Mouse (Mus musculus) lung, embryonic 16.5 days (tissue): ENCODE measurements around the gene Luc7l3. TPM values are rescaled to one million over a fixed set of nuclear protein-coding genes. Genes with fewer than 3 reads are reported as not detected.
"Not testable (repeated sequence)": the region's sequence is repeated elsewhere in the genome, so short reads cannot be mapped to it uniquely, and the experiment has no call there.

ENCODE experiments used
- ATAC-seq: fragments of 200-750 bp; cut with Nextera tagmentation; 2 replicates; pipeline ENCODE4 v1.8.0; 2017; ENCODE audit warnings: low read depth, mild to moderate bottlenecking, moderate library complexity
- H3K27ac ChIP-seq: fragments of 300-500 bp; sonication (generic); 2 replicates; pipeline ENCODE4 v1.5.1; 2014; ENCODE audit warnings: mild to moderate bottlenecking, control low read depth, low read length
- H3K27me3 ChIP-seq: fragments of 300-500 bp; sonication (generic); 2 replicates; pipeline ENCODE4 v1.6.1; 2014; ENCODE audit warnings: low read depth, low read length, mixed read lengths; ENCODE audit not compliant: control insufficient read depth, insufficient read depth
- H3K36me3 ChIP-seq: fragments of 300-500 bp; sonication (generic); 2 replicates; pipeline ENCODE4 v1.6.1; 2014; ENCODE audit warnings: low read length; ENCODE audit not compliant: control insufficient read depth, insufficient read depth
- H3K4me1 ChIP-seq: fragments of 300-500 bp; sonication (generic); replicated peaks from 2 replicates; pipeline ENCODE4 v1.6.1; 2014; ENCODE audit warnings: low read length, mixed read lengths; ENCODE audit not compliant: control insufficient read depth, insufficient read depth
- H3K4me2 ChIP-seq: fragments of 300-500 bp; sonication (generic); 2 replicates; pipeline ENCODE4 v1.6.1; 2014; ENCODE audit warnings: low read depth, low read length, control low read depth
- H3K4me3 ChIP-seq: fragments of 300-500 bp; sonication (generic); 2 replicates; pipeline ENCODE4 v1.5.1; 2014; ENCODE audit warnings: mild to moderate bottlenecking, low read length, control low read depth
- H3K9ac ChIP-seq: fragments of 300-500 bp; sonication (generic); 2 replicates; pipeline ENCODE4 v1.6.1; 2014; ENCODE audit warnings: low read length, control low read depth
- H3K9me3 ChIP-seq: fragments of 300-500 bp; sonication (generic); 2 replicates; pipeline ENCODE4 v1.6.1; 2016; ENCODE audit warnings: low read length; ENCODE audit not compliant: control insufficient read depth
- WGBS: fragments of 180-500 bp; shearing (Covaris S2); extraction: QIAGEN DNeasy Blood & Tissue Kit; methylation state at CpG from one replicate; pipeline ENCODE4 v1.1.7; 2014; 5-methylcytosine and 5-hydroxymethylcytosine counted together
- polyA plus RNA-seq: library from polyadenylated mRNA; unstranded; fragments of >200 nt; fragmentation: Nextera tagmentation; extraction: Ambion mirVana; gene quantifications from 2 replicates; pipeline ENCODE4 v1.2.1, GENCODE M21; 2015

The Luc7l3 gene
- polyA plus RNA-seq, 1 experiment from 2014 or later, result 105 TPM

DNA sequence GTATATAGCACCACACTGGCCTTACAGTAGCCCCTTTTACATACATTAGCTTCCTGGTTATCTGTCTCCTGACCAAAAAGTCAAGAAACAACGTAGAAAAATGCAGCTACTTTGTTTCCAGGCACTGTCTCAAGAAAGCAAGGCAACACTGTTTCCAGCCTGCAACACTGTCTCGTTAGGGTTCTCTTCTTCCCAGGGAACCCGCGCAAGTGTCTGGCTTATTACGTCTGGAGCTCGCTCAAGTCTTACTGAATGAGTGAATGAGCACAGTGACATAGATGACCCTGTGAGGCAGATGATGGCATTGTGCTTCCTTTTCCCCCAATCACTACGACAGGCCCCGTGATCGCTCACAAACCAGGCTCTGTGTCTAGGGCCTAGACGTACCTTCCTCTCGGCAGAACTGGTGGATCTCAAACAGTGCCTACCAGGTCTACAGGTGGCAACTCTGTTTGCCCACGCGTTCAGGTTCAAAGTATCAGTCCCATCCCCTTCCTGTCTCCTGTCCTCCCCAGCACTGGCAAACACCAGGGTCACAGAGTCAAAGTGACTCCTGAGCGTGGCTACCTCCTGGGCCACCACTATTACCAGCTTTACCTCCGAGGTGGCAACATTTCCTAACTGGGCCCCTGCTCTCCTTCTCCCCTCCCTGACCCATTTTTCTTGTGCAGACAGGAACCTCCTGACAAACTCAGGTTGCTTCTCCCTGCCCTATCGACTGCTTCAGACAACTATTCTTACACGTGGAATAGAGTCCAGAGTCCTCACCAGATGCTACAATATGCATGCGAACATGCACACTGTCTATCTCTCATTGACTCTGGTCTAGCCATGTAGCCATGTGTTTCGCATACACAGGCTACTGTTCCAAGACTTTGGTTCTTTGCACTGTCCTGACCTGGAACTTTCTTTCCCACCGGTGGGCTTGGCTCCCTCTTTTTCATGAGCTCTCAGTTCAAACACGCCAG is 48.5 kb downstream of the Luc7l3 start:
- 80% methylated on average over 21 of the region's 21 CpGs for WGBS
- ATAC-seq, result no peak
- H3K27ac ChIP-seq, result no peak overlapping the region

DNA sequence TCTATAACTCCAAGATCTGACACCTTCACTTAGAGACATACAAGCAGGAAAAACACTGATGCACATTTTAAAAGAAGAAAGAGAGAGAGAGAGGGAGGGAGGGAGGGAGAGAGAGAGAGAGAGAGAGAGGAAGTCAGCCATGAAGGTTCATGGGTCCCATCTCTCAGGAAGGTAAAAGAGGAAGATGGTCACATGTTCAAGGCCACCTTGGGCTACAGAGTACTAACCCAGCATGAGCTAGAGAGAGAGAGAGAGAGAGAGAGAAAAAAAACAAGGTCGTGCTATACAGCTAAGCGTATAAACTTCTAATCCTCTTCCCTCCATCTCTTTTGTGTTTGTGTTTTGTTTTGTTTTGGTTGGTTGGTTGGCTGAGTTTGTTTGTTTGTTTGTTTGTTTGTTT is 50.8 kb downstream of the Luc7l3 start:
- H3K4me3 ChIP-seq, result no peak overlapping the region
- H3K9ac ChIP-seq, result no peak overlapping the region
- ATAC-seq, result no peak
- H3K4me1 ChIP-seq, result no peaks in the 10 kb centered on the region; the same call in 1 of the 2 replicates
- no peak overlapping the region for H3K4me2 ChIP-seq
- H3K36me3 ChIP-seq, result no peaks in the 10 kb centered on the region
- no peak overlapping the region for H3K27ac ChIP-seq
- H3K9me3 ChIP-seq, result no peaks in the 10 kb centered on the region
- H3K27me3 ChIP-seq, result no peaks in the 10 kb centered on the region
- WGBS, result 89% methylated on average over 2 of the region's 2 CpGs

More for the DNA sequence above, 48.5 kb downstream of the Luc7l3 start:
- H3K9ac ChIP-seq, result no peak overlapping the region
- no peaks in the 10 kb centered on the region; the same call in 1 of the 2 replicates for H3K4me1 ChIP-seq
- H3K4me2 ChIP-seq, result no peak overlapping the region
- H3K27me3 ChIP-seq, result no peaks in the 10 kb centered on the region
- no peak overlapping the region for H3K4me3 ChIP-seq
- H3K9me3 ChIP-seq, result no peaks in the 10 kb centered on the region
- no peaks in the 10 kb centered on the region for H3K36me3 ChIP-seq

DNA sequence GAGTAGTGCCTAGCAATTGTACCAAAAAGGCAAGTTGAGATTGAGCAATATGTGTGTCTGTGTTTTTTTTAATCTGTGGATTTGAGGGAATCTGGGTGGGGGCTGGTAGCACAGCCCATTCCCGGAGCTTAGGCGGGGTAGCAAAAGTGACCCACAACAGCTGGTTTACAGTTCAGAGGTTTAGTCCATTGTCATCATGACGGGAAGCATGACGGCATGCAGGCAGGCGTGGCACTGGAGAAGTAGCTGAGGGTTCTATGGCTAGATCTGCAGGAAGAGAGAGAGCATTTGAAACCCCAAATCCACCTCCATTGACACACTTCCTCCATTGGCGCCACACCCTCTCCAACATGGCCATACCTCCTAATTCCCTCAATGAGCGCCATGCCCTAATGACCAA is 51.9 kb downstream of the Luc7l3 start:
- Histone ChIP-seq H3K4me2 (no peak overlapping the region), H3K27me3 (no peaks in the 10 kb centered on the region), H3K27ac (no peak overlapping the region), H3K4me3 (no peak overlapping the region), H3K9me3 (no peaks in the 10 kb centered on the region), H3K9ac (no peak overlapping the region), H3K36me3 (no peaks in the 10 kb centered on the region), H3K4me1 (peaks cover 2% of the 10 kb centered on the region; the same call in 1 of the 2 replicates)
- no peak for ATAC-seq
- 84% methylated on average over 7 of the region's 7 CpGs for WGBS

DNA sequence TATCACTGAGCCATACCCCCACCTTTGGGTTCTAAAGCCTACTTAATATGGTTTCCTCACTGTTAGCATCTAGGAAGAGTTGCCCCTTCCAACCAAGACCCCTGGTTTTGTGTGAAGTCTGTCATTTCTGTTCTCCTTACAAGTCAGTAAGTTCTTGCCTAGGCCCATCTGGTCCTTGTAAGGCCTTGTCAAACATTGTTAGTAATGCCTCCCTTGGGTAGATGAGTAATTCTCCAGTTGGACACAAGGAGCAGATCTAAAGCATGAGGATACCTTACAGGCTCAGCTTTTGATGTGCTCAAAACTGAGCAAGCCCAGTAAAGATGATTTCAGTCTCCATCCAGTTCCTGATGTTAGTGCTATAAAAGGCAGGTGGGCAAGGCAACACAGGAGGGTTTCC is 53.0 kb downstream of the Luc7l3 start:
- no peak overlapping the region for H3K27ac ChIP-seq
- no peak for ATAC-seq
- peaks cover 5% of the 10 kb centered on the region; the same call in 1 of the 2 replicates for H3K4me1 ChIP-seq
- no peaks in the 10 kb centered on the region for H3K36me3 ChIP-seq
- no peak overlapping the region for H3K4me3 ChIP-seq
- no peak overlapping the region for H3K4me2 ChIP-seq
- no peaks in the 10 kb centered on the region for H3K27me3 ChIP-seq
- H3K9me3 ChIP-seq, result no peaks in the 10 kb centered on the region
- H3K9ac ChIP-seq, result no peak overlapping the region

DNA sequence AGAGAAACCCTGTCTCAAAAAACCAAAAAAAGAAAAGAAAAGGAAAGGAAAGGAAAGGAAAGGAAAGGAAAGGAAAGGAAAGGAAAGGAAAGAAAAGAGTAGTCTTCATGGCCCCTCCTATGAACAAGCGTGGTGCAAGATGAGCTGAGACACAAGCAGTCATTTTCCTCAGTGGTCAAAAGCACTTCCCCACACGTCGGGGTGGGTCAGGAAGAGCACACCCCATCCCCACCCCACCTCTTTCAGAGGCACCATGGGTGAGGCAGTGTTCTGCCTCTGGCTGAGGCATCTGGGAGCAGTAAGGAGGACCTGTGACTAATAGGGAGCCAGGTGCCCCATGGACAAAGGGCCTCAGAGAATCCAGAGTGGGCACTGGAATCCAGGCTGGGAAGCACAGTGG is 55.6 kb downstream of the Luc7l3 start:
- not testable (repeated sequence) for H3K27ac ChIP-seq, H3K9ac ChIP-seq, H3K27me3 ChIP-seq, H3K36me3 ChIP-seq, H3K4me1 ChIP-seq, H3K9me3 ChIP-seq, ATAC-seq, H3K4me2 ChIP-seq, H3K4me3 ChIP-seq
- WGBS, result 64% methylated on average over 3 of the region's 3 CpGs

DNA sequence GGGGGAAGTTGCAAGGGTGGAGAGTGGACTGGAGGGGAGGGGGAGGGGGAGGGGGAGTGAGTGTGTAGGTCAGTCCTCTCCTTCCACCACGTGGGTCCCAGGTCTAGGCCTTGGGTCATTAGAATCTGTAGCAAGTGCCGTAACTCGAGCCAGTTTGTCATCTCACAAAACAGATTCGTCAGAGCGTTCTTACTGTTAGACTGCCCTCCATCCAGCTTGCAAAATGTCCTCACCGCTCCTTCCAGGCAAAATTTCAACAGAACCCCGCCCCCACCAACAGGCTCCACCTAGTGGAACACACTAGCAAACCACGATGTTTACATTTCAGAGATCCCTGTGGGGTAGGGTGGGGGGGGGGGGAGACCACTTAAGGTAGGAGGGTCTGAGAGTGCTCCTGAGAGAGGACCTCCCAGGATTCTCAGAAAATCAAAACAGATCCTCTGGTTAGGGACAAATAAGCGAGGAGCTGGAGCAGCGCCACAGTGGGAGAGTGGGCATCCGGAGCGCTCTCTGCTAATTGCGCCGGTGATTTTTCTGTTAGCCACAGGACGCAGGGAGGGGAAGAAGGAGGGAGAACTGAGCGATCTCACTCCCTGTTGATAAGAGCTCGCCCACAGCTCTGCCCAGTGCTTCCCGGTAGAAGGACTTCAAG is 56.5 kb downstream of the Luc7l3 start:
- no peaks in the 10 kb centered on the region for H3K36me3 ChIP-seq
- H3K27me3 ChIP-seq, result no peaks in the 10 kb centered on the region
- H3K4me3 ChIP-seq, result peak overlapping the region; percentile 51
- H3K9ac ChIP-seq, result peak overlapping the region; percentile 42
- H3K4me1 ChIP-seq, result peaks cover 5% of the 10 kb centered on the region; the same call in 1 of the 2 replicates
- H3K9me3 ChIP-seq, result no peaks in the 10 kb centered on the region
- H3K27ac ChIP-seq, result peak overlapping the region; percentile 57; the same call in 1 of the 2 replicates
- under 1% methylated on average over 18 of the region's 18 CpGs for WGBS
- peak; percentile 78 for ATAC-seq
- peak overlapping the region; percentile 78 for H3K4me2 ChIP-seq

DNA sequence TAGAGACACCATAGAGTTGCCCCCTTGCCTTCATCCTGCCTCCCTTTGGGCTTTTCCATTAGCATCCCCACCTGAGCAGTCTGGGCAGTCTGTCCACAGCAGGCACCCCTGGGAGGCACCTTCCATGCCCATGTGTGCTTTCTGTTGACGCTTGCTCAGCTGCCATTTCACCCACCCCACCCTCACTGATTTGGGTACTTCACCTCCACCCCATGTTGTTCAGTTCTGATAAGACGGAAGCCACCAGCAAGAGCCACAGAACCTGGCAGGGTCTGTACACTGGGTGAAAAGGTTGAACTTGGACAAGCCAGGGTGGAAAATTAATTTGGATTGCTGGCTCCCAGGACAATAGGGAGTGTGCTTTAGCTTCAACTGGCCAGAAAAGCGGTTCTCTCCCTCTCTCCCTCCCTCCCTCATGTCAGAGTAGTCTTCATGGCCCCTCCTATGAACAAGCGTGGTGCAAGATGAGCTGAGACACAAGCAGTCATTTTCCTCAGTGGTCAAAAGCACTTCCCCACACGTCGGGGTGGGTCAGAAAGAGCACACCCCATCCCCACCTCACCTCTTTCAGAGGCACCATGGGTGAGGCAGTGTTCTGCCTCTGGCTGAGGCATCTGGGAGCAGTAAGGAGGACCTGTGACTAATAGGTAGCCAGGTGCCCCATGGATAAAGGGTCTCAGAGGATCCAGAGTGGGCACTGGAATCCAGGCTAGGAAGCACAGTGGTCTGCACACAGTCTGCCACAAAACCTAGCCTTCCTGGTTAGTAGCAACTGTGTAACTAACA is 60.0 kb downstream of the Luc7l3 start:
- Histone ChIP-seq H3K4me1 (peaks cover 5% of the 10 kb centered on the region; the same call in 1 of the 2 replicates), H3K9ac (no peak overlapping the region), H3K36me3 (no peaks in the 10 kb centered on the region), H3K9me3 (no peaks in the 10 kb centered on the region), H3K4me3 (no peak overlapping the region), H3K4me2 (no peak overlapping the region), H3K27ac (no peak overlapping the region), H3K27me3 (no peaks in the 10 kb centered on the region; the same call in 1 of the 2 replicates)
- ATAC-seq, result no peak; the same call in 1 of the 2 replicates
- WGBS, result 49% methylated on average over 6 of the region's 6 CpGs

DNA sequence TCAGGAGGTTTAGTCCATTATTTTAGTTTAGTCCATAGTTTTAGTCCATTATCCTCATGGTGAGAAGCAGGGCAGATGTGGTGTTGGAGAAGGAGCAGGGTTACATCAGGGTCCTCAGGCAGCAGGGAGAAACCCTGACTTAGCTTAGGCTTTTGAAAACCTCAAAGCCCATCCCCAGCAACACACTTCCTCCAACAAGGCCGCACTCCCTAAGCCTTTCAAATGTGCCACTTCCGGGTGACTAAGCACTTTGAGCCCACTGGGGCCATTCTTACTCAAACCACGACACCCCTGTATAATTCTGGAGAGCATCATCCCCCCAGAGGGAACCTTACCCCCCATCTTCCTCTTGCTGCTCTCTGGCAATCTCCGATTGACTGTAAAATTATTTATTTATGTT is 62.0 kb downstream of the Luc7l3 start:
- H3K4me1 ChIP-seq, result peaks cover 2% of the 10 kb centered on the region; the same call in 1 of the 2 replicates
- no peak overlapping the region for H3K4me3 ChIP-seq
- no peak for ATAC-seq
- H3K9ac ChIP-seq, result no peak overlapping the region
- no peak overlapping the region for H3K4me2 ChIP-seq
- no peaks in the 10 kb centered on the region for H3K9me3 ChIP-seq
- WGBS, result 70% methylated on average over 4 of the region's 4 CpGs
- H3K27me3 ChIP-seq, result no peaks in the 10 kb centered on the region; the same call in 1 of the 2 replicates
- H3K27ac ChIP-seq, result no peak overlapping the region
- H3K36me3 ChIP-seq, result no peaks in the 10 kb centered on the region
